In the genomic region with DNA sequence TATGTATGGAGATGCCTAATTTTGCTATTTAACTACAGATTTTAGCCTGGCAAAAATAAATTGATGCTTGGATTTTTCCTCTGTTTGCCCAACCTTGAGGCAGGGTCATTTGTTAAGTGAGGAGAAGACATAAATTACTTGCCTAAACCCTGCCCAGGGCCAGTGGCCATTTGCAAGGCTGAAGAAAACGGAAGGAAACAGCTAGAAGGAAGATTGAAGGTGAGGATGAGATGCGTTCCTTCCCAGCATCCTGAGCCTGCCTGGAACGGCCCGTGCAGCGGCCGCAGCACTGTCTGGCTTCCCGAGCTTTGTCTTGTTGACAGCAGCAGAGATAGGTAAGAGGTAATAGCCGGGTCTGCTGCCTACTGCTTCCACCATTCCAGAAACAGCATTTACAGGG, we compare ENCODE assay signal across 29 mouse cellular contexts.
DNase-seq lines count a peak whose midpoint lies in the region; ATAC-seq lines count a peak whose summit lies in the region.
"Had no signal": no experiment of that assay in that cellular context is flagged by ENCODE, and none has a peak within 500 bp of the region (broad histone marks: within the 10 kb centered on the region; RNA-seq: fewer than 3 reads in every experiment).

No protein-coding gene starts in this region.

- intact Hi-C loops in heart, postnatal 36 days (cut with DNase I), result loop anchor here (5.0 kb wide), 1 partner anchor 44 kb away; no protein-coding TSS in a partner anchor

- 26% methylated on average over 8 of the region's 8 CpGs for WGBS in heart, embryonic 10.5 days
- WGBS in midbrain, embryonic 11.5 days, result 77% methylated on average over 8 of the region's 8 CpGs
- 67% methylated on average over 8 of the region's 8 CpGs for WGBS in midbrain, embryonic 13.5 days

- peak overlapping the region; percentile 49; the same call in 1 of the 2 replicates for H3K27ac ChIP-seq in heart, embryonic 10.5 days
- H3K27ac ChIP-seq in midbrain, embryonic 11.5 days (ENCODE audit: low read depth, low read length), result no peak overlapping the region; the same call in 1 of the 2 replicates
- no peak overlapping the region for H3K27ac ChIP-seq in midbrain, embryonic 13.5 days
- H3K27ac ChIP-seq: forebrain, embryonic 13.5 days; hindbrain, embryonic 14.5 days; liver, embryonic 14.5 days; macrophage; stomach, embryonic 15.5 days had no signal

- no peaks in the 10 kb centered on the region for H3K27me3 ChIP-seq in heart, embryonic 10.5 days (ENCODE audit: insufficient read depth, poor library complexity, severe bottlenecking)
- H3K27me3 ChIP-seq in midbrain, embryonic 11.5 days (ENCODE audit: control insufficient read depth, insufficient read depth, low read length), result no peaks in the 10 kb centered on the region
- H3K27me3 ChIP-seq in midbrain, embryonic 13.5 days, result no peaks in the 10 kb centered on the region

- DNase-seq in adrenal gland, adult (ENCODE audit: inconsistent age in 2 of 2, low spot score in 1 of 2), result peak; percentile 44 to 85
- no peak for DNase-seq in adrenal gland, postnatal 25 days
- no peak for DNase-seq in heart, embryonic 10.5 days (ENCODE audit: low spot score)
- no peak for DNase-seq in heart, postnatal 36 days
- DNase-seq in midbrain, embryonic 11.5 days (ENCODE audit: low spot score, missing footprints), result no peak
- DNase-seq in yolk sac, embryonic 10.5 days (ENCODE audit: low spot score), result no peak
- DNase-seq: cerebellum, adult 11-12 months; cerebellum, postnatal 10 days; gastrocnemius, postnatal 14 days; heart, adult 11 months; kidney, adult 9 months; kidney, postnatal 10 days; layer of hippocampus, adult 9-11 months; liver; lung, adult 2 months; lung, postnatal 10 days; right cerebral cortex, postnatal 25 days had no signal

- no peak overlapping the region; the same call in 1 of the 2 replicates for H3K4me3 ChIP-seq in heart, embryonic 10.5 days
- H3K4me3 ChIP-seq in midbrain, embryonic 11.5 days (ENCODE audit: low read depth, low read length), result no peak overlapping the region
- no peak overlapping the region for H3K4me3 ChIP-seq in midbrain, embryonic 13.5 days (replicated peaks)
- H3K4me3 ChIP-seq: erythroblast, embryonic 14.5 days; forebrain, embryonic 13.5 days; heart, embryonic 12.5 days; myocyte; stomach, embryonic 15.5 days had no signal

- ATAC-seq in midbrain, embryonic 11.5 days (ENCODE audit: low FRiP score), result no peak
- no peak for ATAC-seq in midbrain, embryonic 13.5 days
- ATAC-seq: forebrain, embryonic 13.5 days; intestine, postnatal 0 days; midbrain, embryonic 16.5 days had no signal

- no peak overlapping the region for H3K4me2 ChIP-seq in midbrain, embryonic 11.5 days
- no peak overlapping the region for H3K4me2 ChIP-seq in midbrain, embryonic 13.5 days (replicated peaks)
- H3K4me2 ChIP-seq: forebrain, embryonic 13.5 days; heart, embryonic 12.5 days; hindbrain, embryonic 14.5 days; stomach, embryonic 15.5 days had no signal

- H3K9ac ChIP-seq in midbrain, embryonic 11.5 days (ENCODE audit: low read length), result 0 out of 2 replicates have a peak overlapping the region, but pooled peaks have one; percentile 5
- H3K9ac ChIP-seq in midbrain, embryonic 13.5 days (replicated peaks), result no peak overlapping the region
- H3K9ac ChIP-seq: forebrain, embryonic 13.5 days; heart, embryonic 12.5 days; hindbrain, embryonic 14.5 days; liver, embryonic 14.5 days; stomach, embryonic 15.5 days had no signal

- H3K9me3 ChIP-seq in heart, embryonic 10.5 days, result no peaks in the 10 kb centered on the region
- no peaks in the 10 kb centered on the region for H3K9me3 ChIP-seq in midbrain, embryonic 11.5 days (ENCODE audit: control insufficient read depth, low read length)
- no peaks in the 10 kb centered on the region for H3K9me3 ChIP-seq in midbrain, embryonic 13.5 days
- H3K9me3 ChIP-seq: forebrain, embryonic 13.5 days; G1E; heart, embryonic 12.5 days; stomach, embryonic 15.5 days had no signal

- peaks cover 26% of the 10 kb centered on the region for H3K4me1 ChIP-seq in heart, embryonic 10.5 days
- peaks cover 30% of the 10 kb centered on the region for H3K4me1 ChIP-seq in midbrain, embryonic 11.5 days (ENCODE audit: control insufficient read depth, insufficient read depth, low read length)
- peaks cover 27% of the 10 kb centered on the region for H3K4me1 ChIP-seq in midbrain, embryonic 13.5 days (replicated peaks)
- H3K4me1 ChIP-seq: stomach, embryonic 15.5 days had no signal

- no peaks in the 10 kb centered on the region for H3K36me3 ChIP-seq in heart, embryonic 10.5 days
- H3K36me3 ChIP-seq in midbrain, embryonic 11.5 days (ENCODE audit: control insufficient read depth, insufficient read depth, low read length), result no peaks in the 10 kb centered on the region
- no peaks in the 10 kb centered on the region for H3K36me3 ChIP-seq in midbrain, embryonic 13.5 days
- H3K36me3 ChIP-seq: heart, embryonic 12.5 days; stomach, embryonic 15.5 days had no signal

Comparison
In these comparisons a context has a peak if more than half of its experiments do, and no peak if none do; other contexts are left out.
1. DNase-seq: peak in adrenal gland, adult (2 of 2); none in adrenal gland, postnatal 25 days (single experiment), heart, embryonic 10.5 days (single experiment), heart, postnatal 36 days (0 of 2), midbrain, embryonic 11.5 days (single experiment) and yolk sac, embryonic 10.5 days (single experiment).